Mouse (Mus musculus) ES-E14 (cell line): ENCODE data around the gene Cx3cr1. TPM values are rescaled to one million over a fixed set of nuclear protein-coding genes. Genes with fewer than 3 reads are reported as not detected.

Source experiments
- DNase-seq: peaks from one replicate; pipeline ENCODE4 v3.0.0-alpha.2; 2013; ENCODE audit warnings: low read depth, low spot score
- H3K27ac ChIP-seq: 2 replicates; pipeline ENCODE4 v1.5.1; 2012; ENCODE audit warnings: low read depth, mild to moderate bottlenecking, low read length, moderate library complexity, mixed read lengths; ENCODE audit not compliant: poor library complexity, insufficient read depth, severe bottlenecking
- H3K36me3 ChIP-seq: 2 replicates; pipeline ENCODE4 v1.6.1; 2012; ENCODE audit warnings: mild to moderate bottlenecking, low read length, moderate library complexity, mixed read lengths; ENCODE audit not compliant: control insufficient read depth, poor library complexity, insufficient read depth, severe bottlenecking
- H3K4me1 ChIP-seq, 2 experiments: fragments of 150-350 bp in 1 of 2; sonication (generic) in 1 of 2; 2 replicates each; pipeline ENCODE4 v1.6.1; 2012; ENCODE audit warnings: low read length in 2 of 2, mild to moderate bottlenecking in 1 of 2, mixed read lengths in 1 of 2; ENCODE audit not compliant: control insufficient read depth in 2 of 2, insufficient read depth in 2 of 2, poor library complexity in 1 of 2
- H3K4me3 ChIP-seq, 2 experiments: fragments of 150-350 bp in 1 of 2; sonication (generic) in 1 of 2; 2 replicates each; pipeline ENCODE4 v1.5.1; 2012; ENCODE audit warnings: low read length in 2 of 2, low read depth in 1 of 2, mild to moderate bottlenecking in 1 of 2, mixed read lengths in 1 of 2; ENCODE audit not compliant: insufficient read depth in 1 of 2, poor library complexity in 1 of 2, severe bottlenecking in 1 of 2
- H3K9ac ChIP-seq: 2 replicates; pipeline ENCODE4 v1.6.1; 2012; ENCODE audit warnings: low read depth, mild to moderate bottlenecking, low read length, mixed read lengths; ENCODE audit not compliant: poor library complexity, insufficient read depth, severe bottlenecking
- H3K9me3 ChIP-seq: fragments of 150-350 bp; sonication (generic); 2 replicates; pipeline ENCODE4 v1.6.1; 2012; ENCODE audit warnings: low read depth, mild to moderate bottlenecking, low read length; ENCODE audit not compliant: control insufficient read depth, insufficient read depth
- CHD2 ChIP-seq: IDR thresholded peaks from 2 replicates; pipeline ENCODE4 v1.6.1; 2014; ENCODE audit warnings: mild to moderate bottlenecking, low read depth, low read length, inconsistent platforms
- HCFC1 ChIP-seq: IDR thresholded peaks from 2 replicates; pipeline ENCODE4 v1.6.1; 2012; ENCODE audit warnings: low read length, inconsistent platforms, borderline replicate concordance; ENCODE audit not compliant: insufficient read depth
- MAFK ChIP-seq: IDR thresholded peaks from 2 replicates; pipeline ENCODE4 v1.6.1; 2014; ENCODE audit warnings: mild to moderate bottlenecking, low read depth, low read length, inconsistent platforms; ENCODE audit not compliant: insufficient read depth
- ZC3H11A ChIP-seq: IDR thresholded peaks from 2 replicates; pipeline ENCODE4 v1.6.1; 2012; ENCODE audit warnings: low read depth, mild to moderate bottlenecking, inconsistent platforms, low read length, borderline replicate concordance
- ZNF384 ChIP-seq: IDR thresholded peaks from 2 replicates; pipeline ENCODE4 v1.6.1; 2012; ENCODE audit warnings: low read depth, low read length, inconsistent platforms
- in situ Hi-C, 2 experiments: fragments of 600-800 bp; cut with MboI; formaldehyde crosslinking; loops; one replicate each; pipeline ENCODE4 v1.15.1; 2025; ENCODE audit warnings: low sequenced_read_pairs in 2 of 2, inconsistent platforms in 1 of 2; ENCODE audit not compliant: unreplicated experiment in 2 of 2
- total RNA-seq: library from RNA; depleted of rRNA; stranded (reverse); fragments of 300-350 nt; gene quantifications from 2 replicates; pipeline ENCODE4 v1.2.3, GENCODE M21; 2012

The Cx3cr1 gene
- total RNA-seq, 1 experiment: 0.09 TPM

DNA sequence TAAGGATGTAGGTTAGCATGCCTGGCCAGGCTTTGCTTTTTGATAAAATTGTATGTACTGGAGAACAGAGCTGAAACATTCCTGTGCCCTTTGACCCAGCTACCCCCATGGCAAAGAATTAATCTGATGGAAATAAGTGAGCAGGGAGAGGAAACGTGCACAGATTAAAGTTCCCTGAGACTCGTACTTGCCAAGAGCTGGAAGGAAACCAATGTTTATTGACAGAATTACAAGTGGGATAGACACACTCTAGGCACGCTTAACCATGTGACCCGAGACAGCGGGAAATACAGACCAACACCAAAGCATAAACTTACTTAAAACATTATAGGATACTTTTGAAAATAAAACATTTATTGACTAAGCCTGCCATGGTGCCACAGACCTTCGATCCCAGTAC, 21.2 kb downstream of the Cx3cr1 start:
- Histone ChIP-seq H3K9ac (no peak overlapping the region), H3K9me3 (no peaks in the 10 kb centered on the region), H3K36me3 (no peaks in the 10 kb centered on the region), H3K4me1 (no peaks in the 10 kb centered on the region), H3K4me3 (no peak overlapping the region), H3K27ac (no peak overlapping the region)
- no peak for DNase-seq
- in situ Hi-C loops: no loop called here
- no peak for TF ChIP-seq CHD2
- no peak for TF ChIP-seq HCFC1
- TF ChIP-seq ZNF384: no peak

DNA sequence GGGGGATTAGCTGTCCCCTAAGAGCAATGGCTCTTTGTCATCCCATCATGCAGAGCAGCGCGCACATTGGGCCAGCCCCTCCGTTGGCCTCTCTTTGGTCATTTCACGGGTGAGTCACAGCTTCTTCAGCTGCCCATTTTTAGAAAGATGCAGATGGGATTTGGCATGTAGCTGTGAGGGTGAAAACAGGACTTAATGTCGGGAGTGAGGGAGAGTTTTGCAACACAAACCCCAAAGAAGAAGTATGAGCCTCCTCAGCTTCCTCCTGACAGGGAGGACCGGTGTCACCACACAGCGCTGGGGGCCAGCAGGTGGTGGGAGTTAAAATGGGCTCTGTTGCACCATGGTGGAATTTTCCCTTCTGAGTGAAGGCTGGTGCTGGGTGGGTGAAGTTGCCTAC, 26.6 kb downstream of the Cx3cr1 start:
- Histone ChIP-seq H3K27ac (no peak overlapping the region), H3K9ac (no peak overlapping the region), H3K4me3 (no peak overlapping the region), H3K9me3 (no peaks in the 10 kb centered on the region), H3K36me3 (no peaks in the 10 kb centered on the region), H3K4me1 (no peaks in the 10 kb centered on the region)
- DNase-seq: no peak
- in situ Hi-C loops: no loop called here
- TF ChIP-seq ZNF384 (no peak), CHD2 (no peak), ZC3H11A (no peak), MAFK (no peak), HCFC1 (no peak)

DNA sequence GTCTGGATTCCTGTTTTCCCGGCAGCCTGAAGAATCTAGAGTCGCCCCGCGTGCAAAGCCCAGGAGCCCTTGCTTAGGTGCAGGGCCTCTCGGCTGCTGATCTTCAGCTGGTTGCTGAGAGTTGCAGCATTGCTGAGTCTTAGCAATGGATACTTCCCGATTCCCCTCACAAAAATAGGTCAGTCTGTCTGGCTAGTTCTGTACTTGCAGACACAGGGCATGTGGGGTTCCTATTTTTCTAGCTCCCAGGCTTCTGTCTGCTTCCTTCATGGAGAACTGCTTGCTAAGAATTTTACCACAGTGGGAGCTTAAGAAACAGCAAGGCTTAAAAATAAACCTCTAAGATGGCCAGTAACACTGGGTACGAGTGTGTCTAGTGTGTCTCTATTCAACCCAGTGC, 32.3 kb downstream of the Cx3cr1 start:
- no peak overlapping the region for H3K9ac ChIP-seq
- H3K9me3 ChIP-seq: no peaks in the 10 kb centered on the region
- H3K36me3 ChIP-seq: no peaks in the 10 kb centered on the region
- no peak for DNase-seq
- H3K4me1 ChIP-seq: no peaks in the 10 kb centered on the region
- no peak overlapping the region for H3K4me3 ChIP-seq
- in situ Hi-C loops: no loop called here
- no peak for TF ChIP-seq CHD2
- TF ChIP-seq HCFC1: no peak
- TF ChIP-seq MAFK: no peak
- no peak for TF ChIP-seq ZC3H11A
- no peak for TF ChIP-seq ZNF384
- no peak overlapping the region for H3K27ac ChIP-seq

DNA sequence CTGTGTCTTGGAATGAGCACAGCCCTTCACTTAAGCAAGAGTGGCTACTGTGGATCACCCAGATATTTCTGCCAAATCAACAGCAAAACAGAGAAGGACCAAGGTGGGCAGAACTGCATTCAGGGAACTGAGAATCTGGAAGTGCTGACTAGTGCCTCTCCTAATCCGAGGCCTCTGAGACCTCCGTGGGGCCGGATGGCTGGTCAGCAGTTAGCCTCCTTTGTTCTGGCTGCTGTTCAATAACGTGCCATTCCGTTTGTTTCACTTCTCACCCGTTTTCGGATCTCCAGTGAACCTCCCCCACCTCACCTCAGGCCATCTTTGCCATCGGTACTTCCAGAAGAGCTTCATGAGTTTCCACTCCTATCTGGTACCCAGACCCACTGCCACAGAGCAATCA, 35.3 kb downstream of the Cx3cr1 start:
- Histone ChIP-seq H3K9me3 (no peaks in the 10 kb centered on the region), H3K27ac (no peak overlapping the region), H3K4me1 (no peaks in the 10 kb centered on the region), H3K9ac (no peak overlapping the region), H3K36me3 (no peaks in the 10 kb centered on the region), H3K4me3 (no peak overlapping the region)
- TF ChIP-seq HCFC1 (no peak), ZNF384 (no peak), MAFK (no peak), ZC3H11A (no peak), CHD2 (no peak)
- in situ Hi-C loops: no loop called here
- DNase-seq: no peak

DNA sequence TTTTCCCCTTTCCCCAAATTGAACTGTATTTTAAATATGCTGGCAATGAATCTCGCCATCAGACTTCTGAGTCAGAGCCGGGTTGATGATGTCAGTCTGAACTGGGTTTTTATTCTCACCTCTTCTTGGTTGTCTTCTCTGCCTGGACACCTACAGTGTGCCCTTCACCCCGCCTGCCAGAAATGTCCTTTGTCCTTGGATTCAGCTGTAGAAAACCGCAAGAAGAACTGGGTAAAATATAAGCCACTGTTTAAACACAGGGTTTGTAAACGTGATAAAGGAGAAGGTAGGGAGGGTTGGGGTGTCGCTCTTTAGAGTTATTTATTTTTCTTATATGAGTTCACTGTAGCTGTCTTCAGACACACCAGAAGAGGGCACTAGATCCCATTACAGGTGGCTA, 37.0 kb downstream of the Cx3cr1 start:
- Histone ChIP-seq H3K4me3 (no peak overlapping the region), H3K4me1 (peaks cover 0 to under 1% of the 10 kb centered on the region in 2 experiments; a peak in 1 of 4 replicates), H3K36me3 (no peaks in the 10 kb centered on the region), H3K9ac (no peak overlapping the region), H3K9me3 (no peaks in the 10 kb centered on the region), H3K27ac (no peak overlapping the region)
- DNase-seq: no peak
- TF ChIP-seq ZNF384 (no peak), ZC3H11A (no peak), CHD2 (no peak), HCFC1 (no peak), MAFK (no peak)
- in situ Hi-C loops: no loop called here
